Mouse (Mus musculus) neural tube, embryonic 14.5 days (tissue): ENCODE data around the gene Scn5a. TPM values are rescaled to one million over a fixed set of nuclear protein-coding genes. Genes with fewer than 3 reads are reported as not detected.
A peak's percentile ranks its signal among the peaks of the same experiment; 100 is the strongest.

ENCODE experiments used
- ATAC-seq: fragments of 200-750 bp; cut with Nextera tagmentation; 2 replicates; pipeline ENCODE4 v1.8.0; 2017; ENCODE audit warnings: low read depth, mild to moderate bottlenecking, moderate TSS enrichment, moderate library complexity
- H3K27ac ChIP-seq: fragments of 300-500 bp; sonication (generic); 2 replicates; pipeline ENCODE4 v1.5.1; 2014; ENCODE audit warnings: low read depth, mild to moderate bottlenecking, control low read depth, low read length, moderate library complexity, mixed read lengths
- H3K27me3 ChIP-seq: fragments of 300-500 bp; sonication (generic); 2 replicates; pipeline ENCODE4 v1.6.1; 2014; ENCODE audit warnings: low read length; ENCODE audit not compliant: control insufficient read depth, insufficient read depth
- H3K36me3 ChIP-seq: fragments of 300-500 bp; sonication (generic); 2 replicates; pipeline ENCODE4 v1.6.1; 2014; ENCODE audit warnings: low read length, mixed read lengths; ENCODE audit not compliant: control insufficient read depth, insufficient read depth
- H3K4me1 ChIP-seq: fragments of 300-500 bp; sonication (generic); 2 replicates; pipeline ENCODE4 v1.6.1; 2014; ENCODE audit warnings: low read length; ENCODE audit not compliant: control insufficient read depth, insufficient read depth
- H3K4me2 ChIP-seq: fragments of 300-500 bp; sonication (generic); 2 replicates; pipeline ENCODE4 v1.6.1; 2014; ENCODE audit warnings: mild to moderate bottlenecking, low read depth, low read length, control low read depth
- H3K4me3 ChIP-seq: fragments of 300-500 bp; sonication (generic); 2 replicates; pipeline ENCODE4 v1.5.1; 2014; ENCODE audit warnings: low read depth, low read length, control low read depth, mixed read lengths
- H3K9ac ChIP-seq: fragments of 300-500 bp; sonication (generic); replicated peaks from 2 replicates; pipeline ENCODE4 v1.6.1; 2014; ENCODE audit warnings: low read depth, mild to moderate bottlenecking, control low read depth, low read length, mixed read lengths
- H3K9me3 ChIP-seq: fragments of 300-500 bp; sonication (generic); 2 replicates; pipeline ENCODE4 v1.6.1; 2016; ENCODE audit warnings: low read length; ENCODE audit not compliant: control insufficient read depth
- WGBS: fragments of 180-500 bp; shearing (Covaris S2); extraction: QIAGEN DNeasy Blood & Tissue Kit; methylation state at CpG from one replicate; pipeline ENCODE4 v1.1.7; 2014; 5-methylcytosine and 5-hydroxymethylcytosine counted together
- polyA plus RNA-seq: library from polyadenylated mRNA; unstranded; fragments of >200 nt; fragmentation: Nextera tagmentation; extraction: Ambion mirVana; gene quantifications from 2 replicates; pipeline ENCODE4 v1.2.1, GENCODE M21; 2014

Scn5a gene
- polyA plus RNA-seq, 1 experiment from 2014 or later = 0.27 TPM

DNA sequence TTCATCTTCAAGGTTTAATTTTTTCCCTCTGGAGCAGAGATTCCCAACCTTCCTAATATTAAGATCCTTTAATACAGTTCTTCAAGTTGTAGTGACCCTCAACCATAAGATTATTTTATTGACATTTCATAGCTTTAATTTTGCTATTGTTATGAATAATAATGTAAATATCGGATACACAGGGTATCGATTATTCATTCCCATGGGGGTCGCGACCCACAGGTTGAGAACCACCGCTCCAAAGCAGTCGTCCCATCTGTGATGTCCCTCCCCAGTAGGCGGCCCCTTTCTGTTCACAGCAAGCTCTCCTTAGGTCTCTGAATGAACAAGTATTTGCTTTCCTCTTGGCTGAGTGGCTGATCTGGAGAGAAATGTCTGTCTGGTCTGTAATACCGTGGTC lies 10.8 kb upstream of the Scn5a start:
- Histone ChIP-seq H3K9me3 (no peaks in the 10 kb centered on the region), H3K27ac (no peak overlapping the region), H3K4me2 (no peak overlapping the region), H3K9ac (no peak overlapping the region), H3K27me3 (0 out of 2 replicates have a peak, but pooled peaks cover 2% of the 10 kb centered on the region), H3K4me3 (no peak overlapping the region), H3K36me3 (no peaks in the 10 kb centered on the region), H3K4me1 (no peaks in the 10 kb centered on the region)
- 87% methylated on average over 8 of the region's 8 CpGs for WGBS
- ATAC-seq = no peak

DNA sequence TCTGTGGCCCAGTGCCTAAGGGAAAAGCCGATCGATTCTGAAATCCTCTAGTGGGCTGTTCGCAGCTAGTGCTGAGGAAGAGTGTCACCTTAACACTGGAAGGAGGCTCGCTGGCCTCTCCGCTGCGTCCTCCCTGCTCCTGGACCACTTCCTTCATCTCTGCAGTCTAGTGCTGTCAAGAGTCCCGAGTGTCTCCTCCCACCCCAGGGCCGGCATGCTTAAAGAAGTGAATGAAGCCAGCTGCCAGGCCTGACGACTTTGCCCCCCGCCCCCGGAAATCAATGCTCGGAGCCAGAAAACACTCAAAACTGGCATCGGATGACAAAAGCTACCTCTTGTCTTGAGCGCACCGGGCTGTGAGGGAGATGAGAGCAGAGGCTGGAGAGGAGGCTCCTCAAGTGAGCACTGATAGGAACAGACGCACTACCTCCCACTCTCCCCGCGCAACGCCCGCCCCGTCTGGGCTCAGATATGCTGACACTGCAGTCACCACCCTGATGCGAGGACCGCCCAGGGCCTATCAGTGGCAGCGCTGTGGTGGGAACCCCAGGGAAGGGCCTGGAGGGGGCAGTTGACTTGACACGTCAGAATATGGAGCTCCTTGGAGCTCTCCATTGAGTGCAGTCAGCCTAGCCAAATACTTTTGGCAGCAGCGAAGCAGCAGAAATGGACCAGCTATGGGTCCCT lies 10.1 kb upstream of the Scn5a start:
- H3K27me3 ChIP-seq = 0 out of 2 replicates have a peak, but pooled peaks cover 2% of the 10 kb centered on the region
- no peaks in the 10 kb centered on the region for H3K9me3 ChIP-seq
- WGBS = 44% methylated on average over 26 of the region's 26 CpGs
- no peak overlapping the region for H3K4me2 ChIP-seq
- H3K4me1 ChIP-seq = no peaks in the 10 kb centered on the region
- H3K4me3 ChIP-seq = no peak overlapping the region
- no peak for ATAC-seq
- no peak overlapping the region for H3K9ac ChIP-seq
- no peak overlapping the region for H3K27ac ChIP-seq
- no peaks in the 10 kb centered on the region for H3K36me3 ChIP-seq

DNA sequence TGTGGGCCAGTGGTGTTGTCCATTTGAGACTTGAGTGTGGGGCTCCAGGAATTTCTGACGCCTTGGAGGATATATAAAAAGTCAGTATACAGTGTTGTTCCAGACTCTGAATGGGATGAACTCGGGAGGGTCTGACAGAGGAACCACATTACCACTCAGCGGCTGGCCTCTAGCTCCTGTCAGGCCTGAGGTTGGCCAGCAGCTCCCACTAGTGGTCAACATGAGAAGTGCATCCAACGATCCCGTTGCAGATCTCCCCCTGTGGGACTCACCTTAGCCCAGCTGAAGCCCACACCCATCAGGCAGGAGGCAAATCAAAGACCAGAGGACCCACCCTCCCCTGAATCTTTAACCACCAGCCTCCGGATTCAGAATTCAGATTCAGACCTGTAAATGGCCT lies 1.9 kb upstream of the Scn5a start:
- H3K27me3 ChIP-seq = peaks cover 46% of the 10 kb centered on the region
- peaks cover 6% of the 10 kb centered on the region; the same call in 1 of the 2 replicates for H3K4me1 ChIP-seq
- 0% methylated on average over 6 of the region's 6 CpGs for WGBS
- no peak overlapping the region for H3K4me2 ChIP-seq
- no peak overlapping the region for H3K27ac ChIP-seq
- no peak overlapping the region for H3K9ac ChIP-seq
- no peaks in the 10 kb centered on the region for H3K36me3 ChIP-seq
- no peaks in the 10 kb centered on the region for H3K9me3 ChIP-seq
- H3K4me3 ChIP-seq = no peak overlapping the region
- peak; percentile 29; the same call in 1 of the 2 replicates for ATAC-seq

DNA sequence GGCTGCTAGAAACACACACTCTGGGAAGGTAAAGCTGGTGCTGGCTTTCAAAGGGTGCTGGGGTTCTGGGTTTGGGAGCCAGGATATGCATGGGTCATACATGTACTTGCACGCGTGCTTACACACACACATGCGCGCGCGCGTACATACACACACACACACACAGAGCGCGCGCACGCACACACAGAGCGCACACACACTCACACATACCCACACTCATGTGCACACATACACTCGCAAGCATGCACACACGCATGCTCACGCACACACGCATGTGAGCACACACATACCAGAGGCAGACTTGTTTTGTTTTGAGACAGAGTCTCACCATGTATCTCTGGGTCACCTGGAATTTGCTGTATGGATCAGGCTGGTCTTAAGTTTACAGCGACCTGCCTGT lies 1.4 kb upstream of the Scn5a start:
- peaks cover 49% of the 10 kb centered on the region for H3K27me3 ChIP-seq
- no peak overlapping the region for H3K9ac ChIP-seq
- no peaks in the 10 kb centered on the region for H3K36me3 ChIP-seq
- WGBS = 91% methylated on average over 17 of the region's 17 CpGs
- peaks cover 6% of the 10 kb centered on the region; the same call in 1 of the 2 replicates for H3K4me1 ChIP-seq
- no peak overlapping the region for H3K4me2 ChIP-seq
- no peak overlapping the region for H3K27ac ChIP-seq
- H3K4me3 ChIP-seq = no peak overlapping the region
- no peak for ATAC-seq
- no peaks in the 10 kb centered on the region for H3K9me3 ChIP-seq

DNA sequence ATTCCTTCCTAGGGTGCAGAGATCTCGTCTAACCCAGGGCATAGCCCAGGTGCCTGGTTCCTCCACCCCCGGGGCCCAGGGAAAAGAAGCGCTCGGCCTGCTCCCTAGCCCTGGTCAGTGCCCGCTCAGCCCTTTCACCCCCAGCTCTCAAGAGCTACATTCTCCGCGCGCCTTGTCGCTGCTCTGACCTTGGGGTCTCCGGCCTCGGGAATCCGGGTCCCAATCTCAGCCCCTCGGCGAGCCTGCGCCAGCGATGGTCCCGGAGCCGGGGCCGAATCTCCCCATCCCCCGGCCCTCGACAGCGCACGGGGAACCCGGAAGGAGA lies 543 bp downstream of the Scn5a start:
- Histone ChIP-seq H3K36me3 (no peaks in the 10 kb centered on the region), H3K9me3 (no peaks in the 10 kb centered on the region), H3K4me1 (peaks cover 6% of the 10 kb centered on the region; the same call in 1 of the 2 replicates), H3K4me3 (peak overlapping the region; percentile 42), H3K4me2 (peak overlapping the region; percentile 92), H3K27me3 (peaks cover 68% of the 10 kb centered on the region), H3K27ac (no peak overlapping the region), H3K9ac (peak overlapping the region; percentile 53)
- ATAC-seq = no peak; the same call in 1 of the 2 replicates
- WGBS = 2% methylated on average over 20 of the region's 24 CpGs

DNA sequence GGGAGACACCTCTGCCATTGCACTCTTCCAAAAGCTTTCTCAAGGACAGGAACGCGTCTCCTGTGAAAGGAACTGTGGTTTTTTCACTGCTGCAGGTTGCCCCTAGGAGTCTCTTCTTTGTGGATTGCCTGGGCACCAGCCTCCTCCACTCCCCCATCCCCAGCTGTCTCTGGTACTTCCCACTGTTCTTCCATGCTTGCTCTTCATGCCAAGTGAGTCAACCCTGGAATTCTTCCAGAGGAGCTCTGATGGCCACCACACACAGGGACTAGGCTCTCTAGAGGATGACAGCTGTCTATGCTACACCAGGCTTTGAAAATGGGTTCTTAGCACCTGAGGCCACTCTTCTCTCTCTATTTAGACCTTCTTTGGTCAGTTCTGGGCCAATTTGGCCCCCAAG lies 1.8 kb downstream of the Scn5a start:
- no peak overlapping the region for H3K4me3 ChIP-seq
- H3K36me3 ChIP-seq = no peaks in the 10 kb centered on the region
- no peak overlapping the region for H3K4me2 ChIP-seq
- H3K27me3 ChIP-seq = peaks cover 78% of the 10 kb centered on the region
- H3K9ac ChIP-seq = no peak overlapping the region
- H3K27ac ChIP-seq = no peak overlapping the region
- H3K9me3 ChIP-seq = no peaks in the 10 kb centered on the region
- H3K4me1 ChIP-seq = peaks cover 6% of the 10 kb centered on the region
- WGBS = 95% methylated on average over 2 of the region's 2 CpGs
- no peak for ATAC-seq

DNA sequence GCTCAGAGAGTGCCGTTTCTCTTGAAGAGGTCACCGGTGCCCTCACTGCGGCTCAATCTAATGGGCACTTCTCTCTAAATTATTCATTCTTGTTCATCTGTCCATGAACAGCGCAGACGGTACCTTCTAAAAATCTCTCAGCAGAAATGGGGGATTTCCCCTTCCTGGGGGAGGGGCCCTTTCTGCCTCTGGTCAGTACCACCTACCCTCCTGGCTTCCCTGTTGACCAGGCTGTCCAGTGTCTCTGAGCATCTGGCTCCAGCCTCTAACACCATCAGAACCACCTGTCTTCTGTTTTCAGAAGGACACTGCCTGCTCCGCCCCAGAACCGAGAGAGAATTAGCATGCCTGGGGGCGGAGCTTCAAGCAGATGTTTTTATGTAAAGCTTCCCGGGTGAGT lies 3.1 kb downstream of the Scn5a start:
- Histone ChIP-seq H3K4me1 (peaks cover 14% of the 10 kb centered on the region), H3K27ac (no peak overlapping the region), H3K9me3 (no peaks in the 10 kb centered on the region), H3K36me3 (no peaks in the 10 kb centered on the region), H3K27me3 (peaks cover 81% of the 10 kb centered on the region), H3K4me3 (no peak overlapping the region), H3K4me2 (no peak overlapping the region), H3K9ac (no peak overlapping the region)
- ATAC-seq = no peak
- WGBS = 46% methylated on average over 9 of the region's 9 CpGs

DNA sequence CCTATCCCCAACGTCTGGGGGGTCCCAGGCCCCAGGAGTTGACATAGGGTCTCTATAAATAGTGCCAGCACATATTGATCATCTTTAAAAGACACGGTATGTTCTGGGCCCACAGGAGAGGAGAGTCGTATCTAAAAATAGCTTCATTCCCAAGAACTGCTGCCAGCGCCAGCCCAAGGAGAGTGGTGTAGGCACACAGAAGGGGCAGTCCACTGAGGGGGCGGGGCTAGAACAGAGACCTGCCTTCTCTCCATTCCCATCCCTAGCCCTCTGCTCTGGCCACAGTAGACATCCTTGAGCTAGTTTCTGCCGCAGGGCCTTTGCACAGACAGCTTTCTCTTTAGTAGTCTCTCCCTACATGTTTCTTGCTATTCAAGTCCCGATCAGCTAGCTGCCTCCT lies 4.5 kb downstream of the Scn5a start:
- H3K27ac ChIP-seq = no peak overlapping the region
- no peaks in the 10 kb centered on the region for H3K9me3 ChIP-seq
- no peaks in the 10 kb centered on the region for H3K36me3 ChIP-seq
- H3K4me1 ChIP-seq = peaks cover 14% of the 10 kb centered on the region
- no peak overlapping the region for H3K4me3 ChIP-seq
- peaks cover 82% of the 10 kb centered on the region for H3K27me3 ChIP-seq
- WGBS = 79% methylated on average over 7 of the region's 7 CpGs
- no peak for ATAC-seq
- no peak overlapping the region for H3K4me2 ChIP-seq
- no peak overlapping the region for H3K9ac ChIP-seq

DNA sequence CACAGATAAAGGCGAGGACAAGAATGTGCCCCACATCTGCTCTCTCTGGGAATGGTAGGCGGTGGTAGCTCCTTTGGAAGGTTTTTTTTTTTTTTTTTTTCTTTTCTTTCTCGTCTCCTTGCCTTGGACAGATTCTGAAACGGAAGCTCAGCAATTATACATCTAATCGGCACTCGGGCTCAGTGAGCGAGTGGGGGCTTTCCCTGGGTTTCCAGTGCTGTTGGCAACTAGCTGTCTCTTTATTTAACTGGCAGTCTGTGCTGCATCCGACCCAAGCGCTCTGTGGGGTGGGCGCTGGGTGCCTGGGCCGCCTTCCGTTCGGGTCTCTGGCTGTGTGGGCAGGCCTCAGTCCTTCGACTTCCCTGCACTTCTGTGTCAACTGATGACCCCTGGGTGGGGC lies 5.8 kb downstream of the Scn5a start:
- no peak overlapping the region for H3K9ac ChIP-seq
- peaks cover 83% of the 10 kb centered on the region for H3K27me3 ChIP-seq
- H3K4me3 ChIP-seq = no peak overlapping the region
- no peak for ATAC-seq
- WGBS = 37% methylated on average over 14 of the region's 14 CpGs
- no peak overlapping the region for H3K4me2 ChIP-seq
- peaks cover 8% of the 10 kb centered on the region; the same call in 1 of the 2 replicates for H3K4me1 ChIP-seq
- H3K36me3 ChIP-seq = no peaks in the 10 kb centered on the region
- no peaks in the 10 kb centered on the region for H3K9me3 ChIP-seq
- H3K27ac ChIP-seq = no peak overlapping the region
